Mouse (Mus musculus): ENCODE data around the gene 9130023H24Rik. TPM values are rescaled to one million over a fixed set of nuclear protein-coding genes. Genes with fewer than 3 reads are reported as not detected.

9130023H24Rik gene
- total and polyA plus RNA-seq, 2 experiments from 2014 or later, result 4.3 to 5.6 TPM

DNA sequence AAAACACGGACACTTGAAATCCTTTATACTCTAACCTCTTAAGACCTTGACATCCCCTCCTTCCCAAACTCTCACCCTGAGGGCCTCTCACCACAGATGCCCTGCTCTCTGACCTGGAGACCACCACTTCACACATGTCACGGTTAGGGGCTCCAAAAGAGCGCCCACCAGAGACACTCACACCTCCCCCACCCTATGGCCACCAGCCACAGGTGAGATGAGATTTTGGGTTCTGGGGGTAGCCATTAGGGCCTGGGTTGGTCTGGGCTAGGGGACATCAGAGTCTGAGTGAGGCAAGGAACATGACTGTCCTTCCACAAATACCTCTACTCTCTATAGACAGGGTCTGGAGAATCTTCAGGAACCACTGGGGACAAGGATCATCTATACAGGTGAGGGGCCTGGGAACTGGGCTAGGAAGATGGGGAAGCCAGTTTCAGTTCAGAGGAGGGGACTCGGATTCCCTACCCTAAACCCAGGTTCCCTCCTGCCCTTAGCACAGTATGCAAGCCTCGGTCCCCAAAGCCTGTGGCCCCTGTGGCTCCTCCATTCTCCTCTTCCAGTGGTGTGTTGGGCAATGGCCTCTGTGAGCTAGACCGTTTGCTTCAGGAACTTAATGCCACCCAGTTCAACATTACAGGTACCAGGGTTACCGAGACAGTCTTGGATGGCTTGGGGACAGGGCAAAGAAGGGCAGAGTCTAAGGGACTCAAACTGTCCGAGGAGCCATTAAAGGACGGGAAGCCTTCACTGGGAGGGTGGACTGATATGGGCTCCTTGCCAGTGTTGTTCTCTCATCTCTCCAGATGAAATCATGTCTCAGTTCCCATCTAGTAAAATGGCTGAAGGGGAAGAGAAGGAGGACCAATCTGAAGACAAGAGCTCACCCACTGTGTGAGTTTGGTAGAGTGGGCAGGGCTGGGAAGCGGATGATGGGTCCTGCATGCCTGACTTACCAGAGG lies 10.5 kb upstream of the 9130023H24Rik start:
- WGBS, result 79% methylated on average over 10 of the region's 10 CpGs
- Histone ChIP-seq H3K4me3 (ENCODE audit: low read length) (no peak overlapping the region), H3K27ac (no peak overlapping the region), H3K27me3 (ENCODE audit: insufficient read depth, low read length) (no peaks in the 10 kb centered on the region), H3K36me3 (ENCODE audit: insufficient read depth, low read length) (peaks cover 14% of the 10 kb centered on the region; the same call in 1 of the 2 replicates), H3K9ac (replicated peaks; ENCODE audit: low read length) (no peak overlapping the region), H3K9me3 (ENCODE audit: low read length) (no peaks in the 10 kb centered on the region), H3K4me2 (ENCODE audit: low read depth, low read length) (peak overlapping the region; percentile 62), H3K4me1 (ENCODE audit: insufficient read depth, low read length) (peaks cover 10% of the 10 kb centered on the region; the same call in 1 of the 2 replicates)
- DNase-seq (ENCODE audit: low spot score), result no peak
- no peak for ATAC-seq
- no peak for TF ChIP-seq CTCF (IDR thresholded peaks at IDR 0.05; ENCODE audit: low read depth)

DNA sequence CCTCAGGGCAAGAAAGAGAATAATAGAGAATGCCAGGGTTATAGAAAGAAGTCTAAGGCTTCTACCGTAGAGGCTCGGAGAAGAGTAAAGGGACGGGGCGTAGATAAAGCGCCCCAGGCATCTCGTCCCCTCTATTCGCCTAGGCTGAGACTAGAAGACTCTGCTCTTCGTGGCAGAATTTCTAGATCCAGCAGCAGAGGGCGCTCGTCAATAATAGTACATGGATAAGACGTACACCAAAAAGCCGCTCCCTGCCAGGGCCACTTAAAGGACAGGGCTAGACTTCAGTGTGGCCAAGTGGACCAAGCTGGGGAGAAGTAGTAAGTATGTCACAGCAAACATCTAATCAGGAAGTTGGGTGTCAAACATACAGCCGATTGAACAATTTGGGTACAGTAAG lies 9.6 kb upstream of the 9130023H24Rik start:
- peak; percentile 77 for TF ChIP-seq CTCF (IDR thresholded peaks at IDR 0.05; ENCODE audit: low read depth)
- peak overlapping the region; percentile 62 for H3K4me2 ChIP-seq (ENCODE audit: low read depth, low read length)
- H3K9me3 ChIP-seq (ENCODE audit: low read length), result no peaks in the 10 kb centered on the region
- ATAC-seq (peak; percentile 78), DNase-seq (ENCODE audit: low spot score) (peak; percentile 95)
- peak overlapping the region; percentile 41 for H3K4me3 ChIP-seq (ENCODE audit: low read length)
- H3K36me3 ChIP-seq (ENCODE audit: insufficient read depth, low read length), result peaks cover 22% of the 10 kb centered on the region; the same call in 1 of the 2 replicates
- H3K9ac ChIP-seq (replicated peaks; ENCODE audit: low read length), result peak overlapping the region; percentile 59
- H3K4me1 ChIP-seq (ENCODE audit: insufficient read depth, low read length), result peaks cover 10% of the 10 kb centered on the region; the same call in 1 of the 2 replicates
- under 1% methylated on average over 13 of the region's 13 CpGs for WGBS
- H3K27ac ChIP-seq, result peak overlapping the region; percentile 70
- no peaks in the 10 kb centered on the region for H3K27me3 ChIP-seq (ENCODE audit: insufficient read depth, low read length)

DNA sequence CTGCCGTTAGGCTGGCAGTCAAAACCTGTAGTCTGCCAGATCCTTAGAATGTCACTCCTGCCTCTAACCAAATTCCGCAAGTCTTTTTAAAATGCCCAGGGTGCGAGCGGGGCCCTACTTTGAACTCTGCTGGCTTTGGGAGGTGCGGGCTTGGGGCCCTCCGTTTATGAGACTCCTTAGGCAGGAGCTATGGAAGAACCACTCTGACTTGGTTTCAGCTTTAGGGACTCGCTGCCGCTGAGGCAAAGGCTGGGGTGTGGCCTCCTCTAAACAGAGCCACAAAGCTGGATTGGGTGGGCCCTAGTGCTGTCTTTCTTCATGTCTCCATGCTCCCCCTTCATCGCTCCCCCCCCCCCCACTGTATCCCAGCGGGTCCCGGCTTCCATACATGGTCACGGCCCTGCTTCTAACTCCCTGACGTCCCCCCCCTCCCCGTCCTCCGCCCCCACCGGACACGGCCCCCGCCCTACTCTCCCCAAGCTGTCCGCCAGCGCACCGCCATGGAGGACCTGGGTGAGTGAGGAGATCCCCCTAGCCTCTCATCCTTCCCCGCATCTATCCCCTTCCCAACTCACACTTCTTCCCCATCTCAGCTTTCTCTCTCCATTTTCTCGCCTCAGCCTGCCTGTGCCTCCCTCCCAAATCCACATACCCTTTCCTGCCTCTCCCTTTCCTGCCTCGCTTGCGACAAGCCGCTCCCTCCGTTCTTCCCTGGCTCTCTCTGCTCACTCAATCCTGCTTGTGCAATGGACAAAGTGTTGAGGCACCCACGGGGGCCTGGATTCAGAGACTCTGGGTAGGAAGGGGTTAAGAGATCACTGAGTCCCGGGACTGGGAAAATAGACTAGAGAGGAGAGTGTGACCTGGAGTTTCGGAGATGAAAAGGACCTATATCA lies 8.9 kb upstream of the 9130023H24Rik start, which contains the start of gene Tgfb1i1:
Gene Tgfb1i1, plus strand, starts transcription at position 317 of the 896 bp plus-strand sequence.
- Histone ChIP-seq H3K4me1 (ENCODE audit: insufficient read depth, low read length) (peaks cover 5% of the 10 kb centered on the region; the same call in 1 of the 2 replicates), H3K27ac (peak within 1 kb of the TSS; percentile 70), H3K36me3 (ENCODE audit: insufficient read depth, low read length) (peaks cover 29% of the 10 kb centered on the region; the same call in 1 of the 2 replicates), H3K4me3 (ENCODE audit: low read length) (peak within 1 kb of the TSS; percentile 41), H3K4me2 (ENCODE audit: low read depth, low read length) (peak within 1 kb of the TSS; percentile 62), H3K9me3 (ENCODE audit: low read length) (no peaks in the 10 kb centered on the region), H3K9ac (replicated peaks; ENCODE audit: low read length) (peak within 1 kb of the TSS; percentile 59), H3K27me3 (ENCODE audit: insufficient read depth, low read length) (no peaks in the 10 kb centered on the region)
- ATAC-seq, result peak; percentile 75
- 2% methylated on average over 26 of the region's 30 CpGs for WGBS
- no peak for TF ChIP-seq CTCF (IDR thresholded peaks at IDR 0.05; ENCODE audit: low read depth)
- peak; percentile 50 for DNase-seq (ENCODE audit: low spot score)

DNA sequence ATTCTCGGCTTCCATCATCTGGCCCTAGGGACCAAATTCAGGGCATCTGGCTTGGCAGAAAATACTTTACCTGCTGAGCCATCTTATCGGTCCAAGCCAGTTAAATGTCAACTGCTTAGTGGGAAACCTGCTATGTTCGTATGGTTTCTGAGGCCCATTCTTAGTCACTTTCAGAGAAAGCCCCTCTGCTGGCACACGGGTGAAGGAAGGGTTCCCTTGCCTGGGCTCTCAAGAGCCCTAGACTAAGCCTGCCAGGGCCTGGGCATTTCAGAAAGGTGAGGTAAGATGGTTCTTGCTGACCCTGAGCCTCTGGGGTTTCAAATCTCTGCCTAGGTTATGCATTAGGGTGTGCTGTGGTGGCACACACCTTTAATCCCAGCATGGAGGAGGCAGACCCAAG lies 7.7 kb upstream of the 9130023H24Rik start:
- H3K9me3 ChIP-seq (ENCODE audit: low read length), result no peaks in the 10 kb centered on the region
- no peak overlapping the region for H3K9ac ChIP-seq (replicated peaks; ENCODE audit: low read length)
- DNase-seq (ENCODE audit: low spot score), result no peak
- H3K4me1 ChIP-seq (ENCODE audit: insufficient read depth, low read length), result peaks cover 5% of the 10 kb centered on the region; the same call in 1 of the 2 replicates
- no peak overlapping the region for H3K4me2 ChIP-seq (ENCODE audit: low read depth, low read length)
- no peak for ATAC-seq
- H3K27ac ChIP-seq, result no peak overlapping the region
- TF ChIP-seq CTCF (IDR thresholded peaks at IDR 0.05; ENCODE audit: low read depth), result no peak
- no peaks in the 10 kb centered on the region for H3K27me3 ChIP-seq (ENCODE audit: insufficient read depth, low read length)
- H3K36me3 ChIP-seq (ENCODE audit: insufficient read depth, low read length), result peaks cover 36% of the 10 kb centered on the region; the same call in 1 of the 2 replicates
- 59% methylated on average over 4 of the region's 4 CpGs for WGBS
- H3K4me3 ChIP-seq (ENCODE audit: low read length), result no peak overlapping the region

DNA sequence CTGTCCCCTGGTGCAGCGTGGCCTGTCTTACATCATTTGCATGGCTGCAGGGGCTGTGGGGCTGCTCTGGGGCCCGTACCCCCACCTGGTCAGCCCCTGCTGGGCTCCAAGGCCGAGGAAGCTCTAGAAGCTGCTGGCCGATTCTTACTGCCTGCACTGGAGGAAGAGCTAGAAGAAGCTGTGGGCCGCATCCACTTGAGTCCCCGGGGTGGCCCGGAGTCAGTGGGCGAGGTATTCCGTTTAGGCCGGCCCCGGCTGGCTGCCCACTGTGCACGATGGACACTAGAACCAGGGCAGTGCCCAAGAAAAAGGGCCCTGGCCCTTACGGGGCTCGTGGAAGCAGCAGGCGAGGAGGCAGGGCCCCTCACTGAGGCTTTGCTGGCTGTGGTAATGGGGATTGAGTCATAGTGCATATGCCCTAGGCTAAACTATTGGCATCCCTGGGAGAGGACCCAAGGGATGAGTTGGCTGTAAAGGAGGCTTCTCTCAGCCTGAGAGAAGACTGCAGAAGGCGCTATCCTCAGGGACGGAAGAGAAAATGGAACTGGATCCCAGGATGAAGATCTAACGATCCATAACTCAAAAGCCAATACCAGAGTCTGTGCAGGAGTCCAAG lies 6.7 kb upstream of the 9130023H24Rik start:
- no peaks in the 10 kb centered on the region for H3K27me3 ChIP-seq (ENCODE audit: insufficient read depth, low read length)
- no peak for DNase-seq (ENCODE audit: low spot score)
- peaks cover 41% of the 10 kb centered on the region for H3K36me3 ChIP-seq (ENCODE audit: insufficient read depth, low read length)
- 84% methylated on average over 18 of the region's 18 CpGs for WGBS
- H3K4me3 ChIP-seq (ENCODE audit: low read length), result no peak overlapping the region
- no peak overlapping the region for H3K9ac ChIP-seq (replicated peaks; ENCODE audit: low read length)
- no peaks in the 10 kb centered on the region for H3K9me3 ChIP-seq (ENCODE audit: low read length)
- ATAC-seq, result no peak
- H3K27ac ChIP-seq, result no peak overlapping the region
- TF ChIP-seq CTCF (IDR thresholded peaks at IDR 0.05; ENCODE audit: low read depth), result no peak
- H3K4me1 ChIP-seq (ENCODE audit: insufficient read depth, low read length), result peaks cover 5% of the 10 kb centered on the region; the same call in 1 of the 2 replicates
- H3K4me2 ChIP-seq (ENCODE audit: low read depth, low read length), result no peak overlapping the region

DNA sequence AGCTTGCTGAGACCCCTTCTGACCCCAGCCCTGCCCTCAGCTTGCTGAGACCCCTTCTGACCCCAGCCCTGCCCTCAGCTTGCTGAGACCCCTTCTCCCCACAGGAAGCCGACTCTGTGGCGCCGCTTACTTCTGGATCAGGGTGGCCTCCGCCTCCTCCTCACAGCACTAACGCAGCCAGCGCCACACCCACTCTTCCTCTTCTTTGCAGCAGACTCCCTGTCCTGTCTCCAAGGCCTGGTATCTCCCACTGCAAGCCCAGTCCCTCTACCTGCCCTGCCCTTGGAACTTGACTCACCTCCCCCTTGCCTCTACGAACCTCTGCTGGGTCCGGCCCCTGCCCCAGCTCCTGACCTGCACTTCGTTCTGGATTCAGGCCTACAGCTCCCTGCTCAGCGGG lies 6.1 kb upstream of the 9130023H24Rik start:
- no peak overlapping the region for H3K27ac ChIP-seq

More for the DNA sequence above, 6.1 kb upstream of the 9130023H24Rik start:
- ATAC-seq (no peak), DNase-seq (ENCODE audit: low spot score) (no peak)
- 50% methylated on average over 10 of the region's 10 CpGs for WGBS
- Histone ChIP-seq H3K27me3 (ENCODE audit: insufficient read depth, low read length) (no peaks in the 10 kb centered on the region), H3K9me3 (ENCODE audit: low read length) (no peaks in the 10 kb centered on the region), H3K9ac (replicated peaks; ENCODE audit: low read length) (no peak overlapping the region), H3K4me2 (ENCODE audit: low read depth, low read length) (no peak overlapping the region), H3K4me1 (ENCODE audit: insufficient read depth, low read length) (peaks cover 5% of the 10 kb centered on the region; the same call in 1 of the 2 replicates), H3K4me3 (ENCODE audit: low read length) (no peak overlapping the region), H3K36me3 (ENCODE audit: insufficient read depth, low read length) (peaks cover 41% of the 10 kb centered on the region)
- TF ChIP-seq CTCF (IDR thresholded peaks at IDR 0.05; ENCODE audit: low read depth), result no peak
